Mouse (Mus musculus) CH12.LX (cell line): ENCODE measurements around the gene Eif3l. TPM values are rescaled to one million over a fixed set of nuclear protein-coding genes. Genes with fewer than 3 reads are reported as not detected.

Experiments used
- DNase-seq: peaks from one replicate; pipeline ENCODE4 v3.0.0-alpha.2; 2013; ENCODE audit errors: extremely low read depth
- H3K27ac ChIP-seq: 2 replicates; pipeline ENCODE4 v1.5.1; 2012; ENCODE audit warnings: low read depth, mild to moderate bottlenecking, control low read depth, moderate library complexity; ENCODE audit not compliant: insufficient read depth
- H3K27me3 ChIP-seq: replicated peaks from 2 replicates; pipeline ENCODE3; 2012; ENCODE audit warnings: inconsistent platforms
- H3K36me3 ChIP-seq, 2 experiments: replicated peaks in 1 of 2; 2 replicates each; pipeline versions ENCODE3 to v1.6.1; 2012; ENCODE audit warnings: inconsistent platforms in 1 of 2, low read length in 1 of 2, mild to moderate bottlenecking in 1 of 2, mixed read lengths in 1 of 2, moderate library complexity in 1 of 2; ENCODE audit not compliant: control insufficient read depth in 1 of 2, insufficient read depth in 1 of 2
- H3K4me1 ChIP-seq, 2 experiments: 2 replicates each; pipeline ENCODE4 v1.6.1; 2012; ENCODE audit warnings: inconsistent platforms in 1 of 2, moderate library complexity in 1 of 2; ENCODE audit not compliant: insufficient read depth in 2 of 2, control insufficient read depth in 1 of 2
- H3K4me2 ChIP-seq: 2 replicates; pipeline ENCODE4 v1.6.1; 2012; ENCODE audit warnings: low read depth, mild to moderate bottlenecking, control low read depth; ENCODE audit not compliant: poor library complexity, insufficient read depth, severe bottlenecking
- H3K4me3 ChIP-seq, 3 experiments: fragments of 150-350 bp in 1 of 3; sonication (generic) in 1 of 3; replicated peaks in 1 of 3; 2 replicates each; pipeline versions ENCODE3 to v1.5.1; 2011 to 2012; ENCODE audit warnings: low read depth in 2 of 3, low read length in 2 of 3, mild to moderate bottlenecking in 2 of 3, moderate library complexity in 2 of 3, control low read depth in 1 of 3, improper control_type of control experiment in 1 of 3, inconsistent platforms in 1 of 3, mixed read lengths in 1 of 3; ENCODE audit not compliant: poor library complexity in 1 of 3
- H3K79me2 ChIP-seq: replicated peaks from 2 replicates; pipeline ENCODE4 v1.6.1; 2012; ENCODE audit warnings: mild to moderate bottlenecking, moderate library complexity; ENCODE audit not compliant: control insufficient read depth, poor library complexity, insufficient read depth, severe bottlenecking; ENCODE audit errors: extremely low read depth
- H3K9ac ChIP-seq: 2 replicates; pipeline ENCODE4 v1.6.1; 2012; ENCODE audit warnings: low read depth, mild to moderate bottlenecking, control low read depth, moderate library complexity; ENCODE audit not compliant: insufficient read depth
- H3K9me3 ChIP-seq: replicated peaks from 2 replicates; pipeline ENCODE3; 2012; ENCODE audit warnings: low read length, inconsistent platforms, mixed read lengths
- CHD2 ChIP-seq: IDR thresholded peaks from 2 replicates; pipeline ENCODE4 v1.6.1; 2011; ENCODE audit warnings: low read length, improper control_type of control experiment
- EP300 ChIP-seq: IDR thresholded peaks from 2 replicates; pipeline ENCODE4 v1.6.1; 2011; ENCODE audit warnings: low read length, improper control_type of control experiment
- GABPA ChIP-seq: IDR thresholded peaks from 2 replicates; pipeline ENCODE4 v1.6.1; 2012; ENCODE audit warnings: low read depth, low read length, improper control_type of control experiment, inconsistent platforms; ENCODE audit not compliant: insufficient replicate concordance
- HCFC1 ChIP-seq: IDR thresholded peaks from 2 replicates; pipeline ENCODE4 v1.6.1; 2012; ENCODE audit warnings: low read depth, mild to moderate bottlenecking, inconsistent platforms, low read length, improper control_type of control experiment
- IRF4 ChIP-seq: IDR thresholded peaks from 2 replicates; pipeline ENCODE4 v1.6.1; 2014; ENCODE audit warnings: low read depth, mild to moderate bottlenecking, inconsistent platforms, low read length, improper control_type of control experiment
- JUN ChIP-seq: IDR thresholded peaks from 2 replicates; pipeline ENCODE4 v1.6.1; 2011; ENCODE audit warnings: low read depth, mild to moderate bottlenecking, low read length, improper control_type of control experiment, moderate library complexity; ENCODE audit not compliant: insufficient read depth
- JUND ChIP-seq: conservative IDR thresholded peaks from 2 replicates; pipeline ENCODE4 v1.6.1; 2011; ENCODE audit warnings: low read depth, low read length, improper control_type of control experiment
- KAT2A ChIP-seq: IDR thresholded peaks from 2 replicates; pipeline ENCODE4 v1.6.1; 2012; ENCODE audit warnings: low read length, improper control_type of control experiment, inconsistent platforms; ENCODE audit not compliant: insufficient replicate concordance
- MAX ChIP-seq: IDR thresholded peaks from 2 replicates; pipeline ENCODE4 v1.6.1; 2011; ENCODE audit warnings: low read length, improper control_type of control experiment
- MAZ ChIP-seq: IDR thresholded peaks from 2 replicates; pipeline ENCODE4 v1.6.1; 2012; ENCODE audit warnings: low read depth, mild to moderate bottlenecking, inconsistent platforms, low read length, improper control_type of control experiment, moderate library complexity
- MXI1 ChIP-seq: IDR thresholded peaks from 2 replicates; pipeline ENCODE4 v1.6.1; 2011; ENCODE audit warnings: mild to moderate bottlenecking, low read depth, low read length, improper control_type of control experiment
- NELFE ChIP-seq: IDR thresholded peaks from 2 replicates; pipeline ENCODE4 v1.6.1; 2011; ENCODE audit warnings: low read depth, low read length, improper control_type of control experiment
- PAX5 ChIP-seq: IDR thresholded peaks from 2 replicates; pipeline ENCODE4 v1.6.1; 2012; ENCODE audit warnings: low read length, inconsistent platforms, mixed read lengths
- POLR2A ChIP-seq: IDR thresholded peaks from 2 replicates; pipeline ENCODE4 v1.6.1; 2011; ENCODE audit warnings: low read depth, mild to moderate bottlenecking, improper control_type of control experiment, low read length
- POLR2AphosphoS2 ChIP-seq: IDR thresholded peaks from 2 replicates; pipeline ENCODE4 v1.6.1; 2011; ENCODE audit warnings: low read depth, low read length, improper control_type of control experiment
- RAD21 ChIP-seq: IDR thresholded peaks from 2 replicates; pipeline ENCODE4 v1.6.1; 2011; ENCODE audit warnings: low read depth, mild to moderate bottlenecking, low read length, improper control_type of control experiment, moderate library complexity
- RCOR1 ChIP-seq: conservative IDR thresholded peaks from 2 replicates; pipeline ENCODE4 v1.6.1; 2012; ENCODE audit warnings: low read depth, mild to moderate bottlenecking, inconsistent platforms, low read length, improper control_type of control experiment
- SIN3A ChIP-seq: IDR thresholded peaks from 2 replicates; pipeline ENCODE4 v1.6.1; 2012; ENCODE audit warnings: low read length, improper control_type of control experiment, inconsistent platforms
- SMC3 ChIP-seq: IDR thresholded peaks from 2 replicates; pipeline ENCODE4 v1.6.1; 2011; ENCODE audit warnings: low read depth, low read length, improper control_type of control experiment
- TCF12 ChIP-seq: IDR thresholded peaks from 2 replicates; pipeline ENCODE4 v1.6.1; 2014; ENCODE audit warnings: low read depth, mild to moderate bottlenecking, inconsistent platforms, low read length, improper control_type of control experiment
- UBTF ChIP-seq: IDR thresholded peaks from 2 replicates; pipeline ENCODE4 v1.6.1; 2012; ENCODE audit warnings: low read depth, mild to moderate bottlenecking, inconsistent platforms, low read length, improper control_type of control experiment, moderate library complexity
- USF2 ChIP-seq: conservative IDR thresholded peaks from 2 replicates; pipeline ENCODE4 v1.6.1; 2011; ENCODE audit warnings: low read depth, low read length, improper control_type of control experiment
- ZC3H11A ChIP-seq: IDR thresholded peaks from 2 replicates; pipeline ENCODE4 v1.6.1; 2012; ENCODE audit warnings: low read depth, mild to moderate bottlenecking, inconsistent platforms, low read length, improper control_type of control experiment
- ZMIZ1 ChIP-seq: IDR thresholded peaks from 2 replicates; pipeline ENCODE4 v1.6.1; 2012; ENCODE audit warnings: low read depth, mild to moderate bottlenecking, inconsistent platforms, low read length, improper control_type of control experiment
- dilution Hi-C: fragments of 300-500 bp; cut with MboI; formaldehyde crosslinking; loops from 2 replicates; pipeline ENCODE4 v1.14.3; 2020; ENCODE audit warnings: low sequenced_read_pairs; ENCODE audit not compliant: extremely low pct_unique_long_range_greater_than_20kb, extremely low pct_ligation_motif_present
- in situ Hi-C: fragments of 300-500 bp; cut with MboI; formaldehyde crosslinking; loops from 3 replicates; pipeline ENCODE4 v1.14.3; 2019; ENCODE audit warnings: low sequenced_read_pairs, low pct_ligation_motif_present, low pct_unique_long_range_greater_than_20kb, mixed read lengths
- polyA plus RNA-seq: library from polyadenylated mRNA; unstranded; fragments of >175 nt; gene quantifications from 2 replicates; pipeline ENCODE4 v1.2.1, GENCODE M21; 2012; ENCODE audit warnings: low read depth; ENCODE audit not compliant: insufficient read length
- total RNA-seq, 2 experiments: library from RNA; depleted of rRNA; stranded (reverse); fragments of 300-350 nt in 1 of 2; fragments of >200 nt in 1 of 2; gene quantifications; 2 replicates each; pipeline ENCODE4 v1.2.3; 2012 to 2014

Eif3l gene
- total and polyA plus RNA-seq, 3 experiments: 303 to 379 (median 323) TPM

- Histone ChIP-seq H3K4me1 (peaks cover 20 to 63% of the 10 kb centered on the region in 2 experiments), H3K9me3 (peaks cover 9% of the 10 kb centered on the region), H3K36me3 (no peaks in the 10 kb centered on the region), H3K27ac (no peak overlapping the region), H3K9ac (no peak overlapping the region), H3K4me2 (no peak overlapping the region), H3K27me3 (no peaks in the 10 kb centered on the region), H3K79me2 (peaks cover 12% of the 10 kb centered on the region; the same call in 1 of the 2 replicates), H3K4me3 (no peak overlapping the region)
- dilution Hi-C loops (no loop called here), in situ Hi-C loops (no loop called here)
- DNase-seq: no peak
- TF ChIP-seq TCF12 (no peak), UBTF (no peak), JUND (no peak), MXI1 (no peak), ZC3H11A (no peak), POLR2A (no peak), GABPA (no peak), KAT2A (no peak), NELFE (no peak), MAX (no peak), RCOR1 (no peak), RAD21 (no peak), SIN3A (no peak), USF2 (no peak), PAX5 (no peak), POLR2AphosphoS2 (no peak), HCFC1 (no peak), EP300 (no peak), ZMIZ1 (no peak)
Observed at GRCm38 (mm10) chr15:79066276-79066675, 8.7 kb upstream of the Eif3l start.

- Histone ChIP-seq H3K4me2 (no peak overlapping the region), H3K27ac (no peak overlapping the region)
Observed at GRCm38 (mm10) chr15:79067631-79068030, 7.3 kb upstream of the Eif3l start.

More at GRCm38 (mm10) chr15:79067631-79068030, 7.3 kb upstream of the Eif3l start:
- no peaks in the 10 kb centered on the region for H3K79me2 ChIP-seq
- peaks cover 20 to 63% of the 10 kb centered on the region in 2 experiments for H3K4me1 ChIP-seq
- no peak overlapping the region for H3K9ac ChIP-seq
- H3K4me3 ChIP-seq: no peak overlapping the region
- in situ Hi-C loops: no loop called here
- DNase-seq: no peak
- no peaks in the 10 kb centered on the region for H3K36me3 ChIP-seq
- no peaks in the 10 kb centered on the region for H3K27me3 ChIP-seq
- dilution Hi-C loops: no loop called here
- peaks cover 9% of the 10 kb centered on the region for H3K9me3 ChIP-seq
- TF ChIP-seq JUN (peak; percentile 87), IRF4 (no peak), NELFE (no peak), USF2 (no peak), POLR2A (no peak), CHD2 (no peak), JUND (peak; percentile 92), EP300 (peak; percentile 66), SMC3 (no peak), MAZ (no peak)
- TF ChIP-seq, all 38 proteins: peak for 3
